Mouse (Mus musculus): Measurements from ENCODE around the gene Adh4. TPM values are rescaled to one million over a fixed set of nuclear protein-coding genes. Genes with fewer than 3 reads are reported as not detected.

The Adh4 gene
- polyA plus RNA-seq, 2 experiments: not detected

DNA sequence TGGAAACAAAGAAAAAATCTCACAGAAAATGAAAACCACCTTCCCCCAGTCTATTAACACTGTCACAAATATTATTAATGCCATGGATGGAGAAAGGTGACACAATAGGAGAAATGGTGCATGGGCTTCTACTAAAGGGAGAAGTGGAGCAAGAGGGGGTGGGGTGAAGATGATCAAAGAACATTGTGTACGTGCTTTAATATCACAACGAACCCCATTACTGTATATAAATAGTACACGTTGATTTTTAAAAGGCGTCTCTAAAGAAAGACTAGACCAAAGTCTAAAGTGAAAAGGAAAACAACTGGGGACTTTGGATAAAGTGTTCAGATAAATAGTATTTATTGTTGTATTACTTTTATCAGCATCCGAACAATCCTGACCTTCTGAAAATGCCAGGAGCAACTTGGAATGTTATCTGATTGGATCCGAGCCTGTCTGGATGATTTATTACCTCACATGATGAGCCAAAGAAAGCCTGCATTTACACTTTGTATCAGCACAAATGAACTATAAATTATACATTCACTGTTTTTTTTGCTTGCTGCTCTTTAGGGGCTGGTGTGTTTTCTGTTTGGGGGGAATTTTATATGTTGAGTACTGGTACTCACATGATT lies 15.2 kb downstream of the Adh4 start:
- Histone ChIP-seq H3K9me3 (ENCODE audit: control insufficient read depth, low read length) (no peaks in the 10 kb centered on the region), H3K9ac (ENCODE audit: low read depth, low read length, severe bottlenecking) (no peak overlapping the region), H3K4me3 (replicated peaks; ENCODE audit: low read length) (no peak overlapping the region), H3K36me3 (ENCODE audit: control insufficient read depth, insufficient read depth, low read length) (no peaks in the 10 kb centered on the region), H3K27ac (replicated peaks; ENCODE audit: low read depth, low read length) (no peak overlapping the region), H3K4me2 (replicated peaks; ENCODE audit: low read depth, low read length, severe bottlenecking) (no peak overlapping the region), H3K4me1 (ENCODE audit: control insufficient read depth, insufficient read depth, low read length) (no peaks in the 10 kb centered on the region), H3K27me3 (ENCODE audit: control insufficient read depth, insufficient read depth, low read length) (no peaks in the 10 kb centered on the region)
- no peak for ATAC-seq (ENCODE audit: low FRiP score, low read depth)
- no peak for DNase-seq (ENCODE audit: low spot score)
- TF ChIP-seq POLR2A (IDR thresholded peaks at IDR 0.05; ENCODE audit: borderline replicate concordance, extremely low read depth, insufficient read depth, insufficient read length): no peak
- 79% methylated on average over 6 of the region's 6 CpGs for WGBS

DNA sequence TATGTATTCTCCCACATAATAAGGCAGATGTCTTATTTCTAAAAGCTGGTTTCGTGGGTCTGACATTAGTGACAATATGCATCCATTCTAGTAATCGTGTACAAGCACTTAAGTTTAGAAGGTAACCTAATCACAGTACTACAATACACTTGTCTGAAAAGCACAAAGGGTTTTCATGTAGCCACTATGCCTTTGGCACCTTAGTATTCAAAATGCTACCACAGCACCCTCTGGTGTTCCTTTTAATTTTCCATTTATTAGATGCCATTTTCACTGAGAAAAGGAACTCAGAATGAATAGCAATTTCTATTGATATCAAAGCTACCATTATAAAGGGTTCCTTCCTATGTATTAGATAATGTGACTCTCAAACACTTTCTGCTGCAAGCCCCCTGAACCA lies 16.6 kb downstream of the Adh4 start:
- DNase-seq (ENCODE audit: low spot score) (peak; percentile 65), ATAC-seq (ENCODE audit: low FRiP score, low read depth) (no peak)
- TF ChIP-seq POLR2A (IDR thresholded peaks at IDR 0.05; ENCODE audit: borderline replicate concordance, extremely low read depth, insufficient read depth, insufficient read length): no peak
- no peaks in the 10 kb centered on the region for H3K36me3 ChIP-seq (ENCODE audit: control insufficient read depth, insufficient read depth, low read length)
- WGBS: 73% methylated on average over 2 of the region's 2 CpGs
- H3K9me3 ChIP-seq (ENCODE audit: control insufficient read depth, low read length): no peaks in the 10 kb centered on the region
- no peaks in the 10 kb centered on the region for H3K4me1 ChIP-seq (ENCODE audit: control insufficient read depth, insufficient read depth, low read length)
- no peak overlapping the region for H3K27ac ChIP-seq (replicated peaks; ENCODE audit: low read depth, low read length)
- no peaks in the 10 kb centered on the region for H3K27me3 ChIP-seq (ENCODE audit: control insufficient read depth, insufficient read depth, low read length)
- no peak overlapping the region for H3K4me2 ChIP-seq (replicated peaks; ENCODE audit: low read depth, low read length, severe bottlenecking)
- no peak overlapping the region for H3K9ac ChIP-seq (ENCODE audit: low read depth, low read length, severe bottlenecking)
- no peak overlapping the region for H3K4me3 ChIP-seq (replicated peaks; ENCODE audit: low read length)

DNA sequence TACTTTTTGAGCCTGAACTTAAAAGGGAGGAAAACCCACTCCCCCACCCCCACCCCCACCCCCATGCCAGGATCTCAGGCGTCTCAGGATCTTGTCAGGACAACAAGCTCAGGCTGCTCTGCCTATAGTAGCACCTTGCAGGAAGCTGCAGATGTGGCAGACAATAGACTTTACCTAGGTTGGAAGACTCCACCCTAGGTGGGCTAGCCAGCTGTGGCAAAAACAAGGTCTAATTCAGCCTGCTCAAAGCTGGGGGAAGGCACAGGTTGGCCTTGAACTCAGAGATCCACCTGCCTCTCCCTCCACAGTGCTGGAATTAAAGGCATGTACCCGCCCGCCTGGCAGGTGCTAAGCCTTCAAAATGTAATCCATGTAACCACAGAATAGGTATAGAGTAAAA lies 23.4 kb downstream of the Adh4 start:
- no peaks in the 10 kb centered on the region for H3K36me3 ChIP-seq (ENCODE audit: control insufficient read depth, insufficient read depth, low read length)
- ATAC-seq (ENCODE audit: low FRiP score, low read depth): no peak
- peaks cover 4% of the 10 kb centered on the region for H3K4me1 ChIP-seq (ENCODE audit: control insufficient read depth, insufficient read depth, low read length)
- TF ChIP-seq POLR2A (IDR thresholded peaks at IDR 0.05; ENCODE audit: borderline replicate concordance, extremely low read depth, insufficient read depth, insufficient read length): no peak
- no peak overlapping the region for H3K9ac ChIP-seq (ENCODE audit: low read depth, low read length, severe bottlenecking)
- 70% methylated on average over 3 of the region's 3 CpGs for WGBS
- no peak overlapping the region for H3K27ac ChIP-seq (replicated peaks; ENCODE audit: low read depth, low read length)
- H3K9me3 ChIP-seq (ENCODE audit: control insufficient read depth, low read length): no peaks in the 10 kb centered on the region
- no peak overlapping the region for H3K4me3 ChIP-seq (replicated peaks; ENCODE audit: low read length)
- H3K4me2 ChIP-seq (replicated peaks; ENCODE audit: low read depth, low read length, severe bottlenecking): no peak overlapping the region
- DNase-seq (ENCODE audit: low spot score): no peak
- no peaks in the 10 kb centered on the region for H3K27me3 ChIP-seq (ENCODE audit: control insufficient read depth, insufficient read depth, low read length)

DNA sequence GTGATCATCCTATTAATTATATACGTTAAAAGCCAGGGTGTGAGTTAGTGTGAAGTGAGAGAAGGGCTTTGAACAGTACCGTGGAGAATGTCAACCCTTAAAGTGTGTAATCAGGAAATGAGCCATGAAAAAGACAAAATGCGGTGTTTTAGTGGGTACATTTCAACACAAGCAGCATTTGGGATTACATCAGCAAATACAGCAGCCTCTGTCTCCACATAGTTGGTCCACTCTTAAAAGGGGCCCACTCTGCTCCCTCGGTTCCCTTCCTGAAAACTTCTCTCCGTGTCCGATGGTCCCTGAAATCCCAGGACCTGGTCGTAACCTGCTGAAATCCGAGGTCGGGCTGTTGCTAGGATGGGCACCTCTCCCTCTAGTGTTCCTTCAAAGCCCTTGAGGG lies 26.9 kb downstream of the Adh4 start:
- DNase-seq (ENCODE audit: low spot score) (peak; percentile 5), ATAC-seq (ENCODE audit: low FRiP score, low read depth) (no peak)
- 2% methylated on average over 9 of the region's 9 CpGs for WGBS
- peaks cover 10% of the 10 kb centered on the region for H3K4me1 ChIP-seq (ENCODE audit: control insufficient read depth, insufficient read depth, low read length)
- H3K4me3 ChIP-seq (replicated peaks; ENCODE audit: low read length): peak overlapping the region; percentile 69
- no peaks in the 10 kb centered on the region for H3K9me3 ChIP-seq (ENCODE audit: control insufficient read depth, low read length)
- H3K4me2 ChIP-seq (replicated peaks; ENCODE audit: low read depth, low read length, severe bottlenecking): peak overlapping the region; percentile 85
- H3K27ac ChIP-seq (replicated peaks; ENCODE audit: low read depth, low read length): peak overlapping the region; percentile 73
- H3K27me3 ChIP-seq (ENCODE audit: control insufficient read depth, insufficient read depth, low read length): no peaks in the 10 kb centered on the region
- peaks cover 23% of the 10 kb centered on the region for H3K36me3 ChIP-seq (ENCODE audit: control insufficient read depth, insufficient read depth, low read length)
- no peak for TF ChIP-seq POLR2A (IDR thresholded peaks at IDR 0.05; ENCODE audit: borderline replicate concordance, extremely low read depth, insufficient read depth, insufficient read length)
- peak overlapping the region; percentile 84 for H3K9ac ChIP-seq (ENCODE audit: low read depth, low read length, severe bottlenecking)

DNA sequence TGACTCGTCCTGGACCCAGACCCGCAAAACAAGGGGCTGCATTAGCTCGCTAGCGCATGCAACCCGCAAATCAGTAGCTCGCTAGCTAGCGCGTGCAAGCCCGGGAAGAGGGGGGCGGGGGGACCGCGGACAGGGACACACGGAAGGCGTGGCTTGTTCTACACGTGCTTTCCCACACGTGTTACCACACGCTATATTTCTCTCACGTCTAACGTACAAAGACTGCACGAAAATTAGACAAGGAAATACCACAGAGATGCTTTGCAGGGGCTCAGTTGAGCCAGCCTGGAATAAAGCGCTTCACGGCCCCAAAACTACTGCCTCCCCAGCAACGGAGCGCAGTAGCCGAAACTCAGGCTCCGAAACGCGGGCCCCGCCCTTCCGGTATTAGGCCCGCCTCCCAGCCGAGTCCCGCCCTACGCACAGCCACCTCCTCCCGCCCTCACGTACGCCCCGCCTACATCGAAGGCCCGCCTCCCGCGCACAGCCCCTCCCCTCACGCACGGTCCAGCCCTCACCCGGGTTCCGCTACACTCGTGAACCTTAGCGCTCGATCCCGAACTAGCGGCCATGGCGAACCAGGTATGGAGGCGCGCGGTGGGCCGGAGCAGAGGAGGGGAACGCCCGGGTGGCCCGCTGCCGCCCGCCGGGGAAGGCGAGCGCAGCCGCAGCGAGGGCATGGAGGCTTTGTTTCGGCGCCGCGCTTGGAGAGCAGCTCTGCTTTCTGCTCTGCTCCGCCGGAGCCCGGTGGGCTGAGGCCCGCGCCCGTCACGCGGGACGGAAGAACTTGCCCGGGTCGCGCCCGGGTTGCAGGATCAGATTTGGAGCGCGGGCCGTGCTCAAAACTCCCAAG lies 27.6 kb downstream of the Adh4 start, which contains the start of gene Adh5:
Gene Adh5, plus strand, starts transcription at position 482 of the 853 bp plus-strand sequence.
- peak; percentile 99 for ATAC-seq (ENCODE audit: low FRiP score, low read depth)
- WGBS: under 1% methylated on average over 77 of the region's 86 CpGs

More for the DNA sequence above, 27.6 kb downstream of the Adh4 start, which contains the start of gene Adh5:
- 0 out of 2 replicates have a peak, but pooled peaks have one; percentile 43 for TF ChIP-seq POLR2A (IDR thresholded peaks at IDR 0.05; ENCODE audit: borderline replicate concordance, extremely low read depth, insufficient read depth, insufficient read length)
- no peaks in the 10 kb centered on the region for H3K27me3 ChIP-seq (ENCODE audit: control insufficient read depth, insufficient read depth, low read length)
- peak within 1 kb of the TSS; percentile 73 for H3K27ac ChIP-seq (replicated peaks; ENCODE audit: low read depth, low read length)
- H3K4me3 ChIP-seq (replicated peaks; ENCODE audit: low read length): peak within 1 kb of the TSS; percentile 69
- H3K4me1 ChIP-seq (ENCODE audit: control insufficient read depth, insufficient read depth, low read length): peaks cover 10% of the 10 kb centered on the region
- peaks cover 29% of the 10 kb centered on the region for H3K36me3 ChIP-seq (ENCODE audit: control insufficient read depth, insufficient read depth, low read length)
- H3K4me2 ChIP-seq (replicated peaks; ENCODE audit: low read depth, low read length, severe bottlenecking): peak within 1 kb of the TSS; percentile 85
- no peaks in the 10 kb centered on the region for H3K9me3 ChIP-seq (ENCODE audit: control insufficient read depth, low read length)
- peak within 1 kb of the TSS; percentile 84 for H3K9ac ChIP-seq (ENCODE audit: low read depth, low read length, severe bottlenecking)
- DNase-seq (ENCODE audit: low spot score): peak; percentile 92
